Mouse (Mus musculus) lung, adult 2 months (tissue): ENCODE data around the gene Sncg. TPM values are rescaled to one million over a fixed set of nuclear protein-coding genes. Genes with fewer than 3 reads are reported as not detected.
A peak's percentile ranks its signal among the peaks of the same experiment; 100 is the strongest.

ENCODE experiments used
- DNase-seq: peaks from one replicate; pipeline ENCODE4 v3.0.0; 2022
- H3K4me1 ChIP-seq: fragments of 200-500 bp; 2 replicates; pipeline ENCODE4 v1.6.1; 2011; ENCODE audit warnings: low read length; ENCODE audit not compliant: control insufficient read depth, insufficient read depth
- H3K4me3 ChIP-seq: fragments of 200-500 bp; replicated peaks from 2 replicates; pipeline ENCODE3; 2011; ENCODE audit warnings: low read depth, mild to moderate bottlenecking, control low read depth, low read length; ENCODE audit errors: extremely low read depth
- CTCF ChIP-seq: fragments of 200-500 bp; IDR thresholded peaks from 2 replicates; pipeline ENCODE4 v1.5.1; 2011; ENCODE audit warnings: mild to moderate bottlenecking, low read length, control low read depth; ENCODE audit not compliant: insufficient read depth
- POLR2A ChIP-seq: fragments of 200-500 bp; IDR thresholded peaks from 2 replicates; pipeline ENCODE4 v1.6.1; 2011; ENCODE audit warnings: low read depth, mild to moderate bottlenecking, control low read depth, low read length, borderline replicate concordance; ENCODE audit errors: extremely low read depth
- WGBS: fragments of 180-500 bp; shearing (Covaris S2); methylation state at CpG from one replicate; pipeline ENCODE4 v1.1.7; 2018; 5-methylcytosine and 5-hydroxymethylcytosine counted together
- polyA plus RNA-seq: library from polyadenylated mRNA; depleted of rRNA; stranded (reverse); fragments of >200 nt; gene quantifications from 2 replicates; pipeline ENCODE4 v1.2.3, GENCODE M21; 2012

The Sncg gene
- polyA plus RNA-seq, 1 experiment = 10.2 TPM

- Histone ChIP-seq H3K4me3 (no peak overlapping the region), H3K4me1 (0 out of 2 replicates have a peak, but pooled peaks cover 3% of the 10 kb centered on the region)
- no peak for TF ChIP-seq CTCF
- TF ChIP-seq POLR2A = no peak
- no peak for DNase-seq
- 48% methylated on average over 4 of the region's 4 CpGs for WGBS
Observed at GRCm38 (mm10) chr14:34362135-34362534, 12.5 kb downstream of the Sncg start.

- 61% methylated on average over 6 of the region's 6 CpGs for WGBS
- no peak for DNase-seq
- Histone ChIP-seq H3K4me1 (0 out of 2 replicates have a peak, but pooled peaks cover 3% of the 10 kb centered on the region), H3K4me3 (no peak overlapping the region)
- no peak for TF ChIP-seq CTCF
- no peak for TF ChIP-seq POLR2A
Observed at GRCm38 (mm10) chr14:34360251-34360650, 14.3 kb downstream of the Sncg start.

- H3K4me1 ChIP-seq = 0 out of 2 replicates have a peak, but pooled peaks cover 3% of the 10 kb centered on the region
- no peak overlapping the region for H3K4me3 ChIP-seq
- TF ChIP-seq CTCF = no peak
- no peak for TF ChIP-seq POLR2A
- whole genome bisulfite sequencing = 48% methylated on average over 5 of the region's 5 CpGs
- no peak for DNase-seq
Observed at GRCm38 (mm10) chr14:34359676-34360244, 14.8 kb downstream of the Sncg start.

- DNase-seq = no peak
- WGBS = 61% methylated on average over 7 of the region's 7 CpGs
- Histone ChIP-seq H3K4me3 (no peak overlapping the region), H3K4me1 (0 out of 2 replicates have a peak, but pooled peaks cover 2% of the 10 kb centered on the region)
- TF ChIP-seq CTCF = no peak
- no peak for TF ChIP-seq POLR2A
Observed at GRCm38 (mm10) chr14:34357671-34358455, 16.7 kb downstream of the Sncg start.

GRCm38 (mm10) chr14:34355301-34355700 lies 19.3 kb downstream of the Sncg start, which contains the start of gene Fam25c:
Fam25c (minus strand) TSS chr14:34355433.
- Histone ChIP-seq H3K4me3 (no peak within 1 kb of the TSS), H3K4me1 (peaks cover 4% of the 10 kb centered on the region; the same call in 1 of the 2 replicates)
- TF ChIP-seq POLR2A (no peak), CTCF (no peak)
- 69% methylated on average over 6 of the region's 6 CpGs for WGBS
- DNase-seq = no peak

GRCm38 (mm10) chr14:34354456-34354855 lies 20.1 kb downstream of the Sncg start:
- no peak for DNase-seq
- Histone ChIP-seq H3K4me3 (no peak overlapping the region), H3K4me1 (peaks cover 4% of the 10 kb centered on the region; the same call in 1 of the 2 replicates)
- WGBS = 65% methylated on average over 4 of the region's 4 CpGs
- TF ChIP-seq POLR2A (no peak), CTCF (no peak)

GRCm38 (mm10) chr14:34353326-34353725 lies 21.3 kb downstream of the Sncg start:
- no peak for TF ChIP-seq CTCF
- TF ChIP-seq POLR2A = no peak
- peaks cover 6% of the 10 kb centered on the region for H3K4me1 ChIP-seq
- 69% methylated on average over 3 of the region's 3 CpGs for WGBS

GRCm38 (mm10) chr14:34352523-34352922 lies 22.1 kb downstream of the Sncg start:
- TF ChIP-seq CTCF = no peak
- no peak for TF ChIP-seq POLR2A
- Histone ChIP-seq H3K4me3 (no peak overlapping the region), H3K4me1 (peaks cover 6% of the 10 kb centered on the region)
- 63% methylated on average over 6 of the region's 6 CpGs for WGBS
- DNase-seq = no peak

More at GRCm38 (mm10) chr14:34353326-34353725, 21.3 kb downstream of the Sncg start:
- peak; percentile 44 for DNase-seq
- H3K4me3 ChIP-seq = no peak overlapping the region

- no peak overlapping the region for H3K4me3 ChIP-seq
- peaks cover 6% of the 10 kb centered on the region for H3K4me1 ChIP-seq
- DNase-seq = no peak
- TF ChIP-seq POLR2A (no peak), CTCF (no peak)
- WGBS = 61% methylated on average over 3 of the region's 3 CpGs
Observed at GRCm38 (mm10) chr14:34351660-34352059, 22.9 kb downstream of the Sncg start.

GRCm38 (mm10) chr14:34349007-34349406 lies 25.6 kb downstream of the Sncg start:
- WGBS = 70% methylated on average over 8 of the region's 8 CpGs
- DNase-seq = peak; percentile 35
- H3K4me1 ChIP-seq = peaks cover 6% of the 10 kb centered on the region
- H3K4me3 ChIP-seq = no peak overlapping the region
- TF ChIP-seq POLR2A (no peak), CTCF (no peak)
